Mouse (Mus musculus) adrenal gland, postnatal 14 days (tissue): Measurements from ENCODE around the gene Pde10a. TPM values are rescaled to one million over a fixed set of nuclear protein-coding genes. Genes with fewer than 3 reads are reported as not detected.

ENCODE experiments used
- DNase-seq: peaks from one replicate; pipeline ENCODE4 v3.0.0; 2021; ENCODE audit warnings: mixed read lengths
- total RNA-seq: library from RNA; stranded (reverse); gene quantifications from 2 replicates; pipeline ENCODE4 v1.2.3, GENCODE M21; 2021

The Pde10a gene
- total RNA-seq, 1 experiment from 2014 or later = 33.0 TPM

- DNase-seq = no peak
Observed at GRCm38 (mm10) chr17:9035561-9036348, 510.6 kb downstream of the Pde10a start.

Other genes starting within 250 kb of the Pde10a start
- 356 and 378 TPM in 2 replicates for gene Mpc1, start 242.5 kb upstream of the Pde10a start, total RNA-seq
- gene Sft2d1, start 214.3 kb upstream of the Pde10a start, total RNA-seq = 37.7 and 40.5 TPM in 2 replicates
- 0.33 and 0.41 TPM in 2 replicates for gene Prr18, start 187.9 kb upstream of the Pde10a start, total RNA-seq
- not detected in 2 replicates for gene T2, start 169.4 kb upstream of the Pde10a start, total RNA-seq
- gene T, start 90.9 kb upstream of the Pde10a start, total RNA-seq = not detected in 2 replicates
- not detected in 2 replicates for gene Gm17087, start 41.6 kb downstream of the Pde10a start, total RNA-seq